Mouse (Mus musculus) kidney, postnatal 36 days (tissue): ENCODE results near the gene Taz.
A peak's percentile ranks its signal among the peaks of the same experiment; 100 is the strongest.

Experiments
- DNase-seq, 2 experiments: peaks; one replicate each; pipeline ENCODE4 v3.0.0; 2021 to 2022; ENCODE audit warnings: mixed read lengths in 2 of 2

Gene Taz

GRCm38 (mm10) chrX:74281041-74281731 lies 526 bp upstream of the Taz start:
- no peak for DNase-seq

- peak; percentile 89 to 92 for DNase-seq
These were observed 831 bp downstream of the Taz start for GRCm38 (mm10) chrX:74282395-74283091.

GRCm38 (mm10) chrX:74283092-74283437 lies 1.4 kb downstream of the Taz start:
- DNase-seq, result no peak

GRCm38 (mm10) chrX:74293431-74293830 lies 11.7 kb downstream of the Taz start:
- DNase-seq, result no peak

- DNase-seq, result peak; percentile 94 to 95
These were observed 15.1 kb downstream of the Taz start, which contains the start of gene Atp6ap1 for GRCm38 (mm10) chrX:74296538-74297448. Gene Atp6ap1 (plus strand): TSS chrX:74297097.

- no peak for DNase-seq
These were observed 16.6 kb downstream of the Taz start for GRCm38 (mm10) chrX:74298348-74298747.

GRCm38 (mm10) chrX:74299721-74300120 lies 18.0 kb downstream of the Taz start:
- no peak for DNase-seq

GRCm38 (mm10) chrX:74304867-74305700 lies 23.4 kb downstream of the Taz start, which contains the start of gene Gdi1:
Gene Gdi1 (plus strand): TSS chrX:74304998.
- DNase-seq, result peak; percentile 50 to 79

GRCm38 (mm10) chrX:74312540-74313464 lies 31.1 kb downstream of the Taz start, which contains the start of gene Fam50a:
Gene Fam50a (plus strand): TSS chrX:74313033.
- DNase-seq, result peak; percentile 92 to 94

GRCm38 (mm10) chrX:74328725-74329161 lies 47.0 kb downstream of the Taz start, which contains the start of gene Plxna3:
Gene Plxna3 (plus strand): TSS chrX:74329066.
- peak; percentile 67 to 78 for DNase-seq

GRCm38 (mm10) chrX:74329215-74329671 lies 47.5 kb downstream of the Taz start:
- DNase-seq, result no peak

GRCm38 (mm10) chrX:74330166-74330930 lies 48.6 kb downstream of the Taz start:
- DNase-seq, result no peak
